Comparison of ENCODE assay signal across 10 mouse cellular contexts in genomic region chr17:54753396-54753994, GRCm38 (mm10).
DNase-seq lines count a peak whose midpoint lies in the region; ATAC-seq and TF ChIP-seq lines count a peak whose summit lies in the region.
"Had no signal": no experiment of that assay in that cellular context is flagged by ENCODE, and none has a peak within 500 bp of the region (broad histone marks: within the 10 kb centered on the region; RNA-seq: fewer than 3 reads in every experiment).

No protein-coding gene starts in this region.

- H3K4me2 ChIP-seq in forebrain, embryonic 11.5 days (ENCODE audit: low read depth, low read length, severe bottlenecking) = no peak overlapping the region
- no peak overlapping the region for H3K4me2 ChIP-seq in midbrain, embryonic 11.5 days
- H3K4me2 ChIP-seq: liver, embryonic 13.5 days had no signal

- no peak overlapping the region for H3K4me3 ChIP-seq in forebrain, embryonic 11.5 days (ENCODE audit: low read depth, low read length)
- H3K4me3 ChIP-seq in forebrain, embryonic 10.5 days = no peak overlapping the region
- no peak overlapping the region for H3K4me3 ChIP-seq in midbrain, embryonic 11.5 days (ENCODE audit: low read depth, low read length)
- H3K4me3 ChIP-seq: liver, embryonic 13.5 days had no signal

- intact Hi-C loops in left cerebral cortex, postnatal 10 days (cut with DNase I) = no loop called here
- intact Hi-C loops in heart, postnatal 36 days (cut with DNase I) = no loop called here

- no peak overlapping the region for H3K27ac ChIP-seq in forebrain, embryonic 11.5 days (ENCODE audit: low read depth, low read length)
- no peak overlapping the region for H3K27ac ChIP-seq in forebrain, embryonic 10.5 days
- no peak overlapping the region for H3K27ac ChIP-seq in midbrain, embryonic 11.5 days (ENCODE audit: low read depth, low read length)
- H3K27ac ChIP-seq: liver, embryonic 13.5 days had no signal

- no peaks in the 10 kb centered on the region for H3K27me3 ChIP-seq in forebrain, embryonic 11.5 days (ENCODE audit: control insufficient read depth, insufficient read depth, low read length)
- no peaks in the 10 kb centered on the region for H3K27me3 ChIP-seq in forebrain, embryonic 10.5 days (ENCODE audit: poor library complexity, severe bottlenecking)
- H3K27me3 ChIP-seq in midbrain, embryonic 11.5 days (ENCODE audit: control insufficient read depth, insufficient read depth, low read length) = no peaks in the 10 kb centered on the region
- H3K27me3 ChIP-seq: liver, embryonic 13.5 days had no signal

- no peak overlapping the region for H3K9ac ChIP-seq in forebrain, embryonic 11.5 days (ENCODE audit: low read length)
- H3K9ac ChIP-seq in midbrain, embryonic 11.5 days (ENCODE audit: low read length) = no peak overlapping the region
- H3K9ac ChIP-seq: liver, embryonic 13.5 days had no signal

- no peaks in the 10 kb centered on the region for H3K4me1 ChIP-seq in forebrain, embryonic 11.5 days (replicated peaks; ENCODE audit: control insufficient read depth, insufficient read depth, low read length)
- peaks cover 10% of the 10 kb centered on the region for H3K4me1 ChIP-seq in forebrain, embryonic 10.5 days
- no peaks in the 10 kb centered on the region for H3K4me1 ChIP-seq in midbrain, embryonic 11.5 days (ENCODE audit: control insufficient read depth, insufficient read depth, low read length)
- H3K4me1 ChIP-seq: liver, embryonic 13.5 days had no signal

- H3K36me3 ChIP-seq in forebrain, embryonic 11.5 days (ENCODE audit: control insufficient read depth, insufficient read depth, low read length) = no peaks in the 10 kb centered on the region
- no peaks in the 10 kb centered on the region for H3K36me3 ChIP-seq in forebrain, embryonic 10.5 days (replicated peaks)
- no peaks in the 10 kb centered on the region for H3K36me3 ChIP-seq in midbrain, embryonic 11.5 days (ENCODE audit: control insufficient read depth, insufficient read depth, low read length)
- H3K36me3 ChIP-seq: liver, embryonic 13.5 days had no signal

- no peak for TF ChIP-seq CTCF in brain, embryonic 14.5 days (IDR thresholded peaks at IDR 0.05; ENCODE audit: borderline replicate concordance, extremely low read depth, insufficient read depth, insufficient read length)

- WGBS in forebrain, embryonic 11.5 days = 28% methylated on average over 2 of the region's 2 CpGs
- 48% methylated on average over 2 of the region's 2 CpGs for WGBS in forebrain, embryonic 10.5 days
- 38% methylated on average over 2 of the region's 2 CpGs for WGBS in midbrain, embryonic 11.5 days

- peak; percentile 58; the same call in 1 of the 2 replicates for ATAC-seq in forebrain, embryonic 11.5 days (replicated peaks; ENCODE audit: low FRiP score)
- ATAC-seq in midbrain, embryonic 11.5 days (ENCODE audit: low FRiP score) = no peak

- no peaks in the 10 kb centered on the region for H3K9me3 ChIP-seq in forebrain, embryonic 11.5 days (ENCODE audit: control insufficient read depth, low read length)
- no peaks in the 10 kb centered on the region for H3K9me3 ChIP-seq in forebrain, embryonic 10.5 days
- no peaks in the 10 kb centered on the region for H3K9me3 ChIP-seq in midbrain, embryonic 11.5 days (ENCODE audit: control insufficient read depth, low read length)
- H3K9me3 ChIP-seq: liver, embryonic 13.5 days had no signal

- TF ChIP-seq POLR2A in brain, embryonic 14.5 days (IDR thresholded peaks at IDR 0.05; ENCODE audit: borderline replicate concordance, extremely low read depth, insufficient read depth, insufficient read length, poor library complexity, severe bottlenecking) = no peak

- DNase-seq in forebrain, embryonic 11.5 days (ENCODE audit: low spot score) = no peak
- DNase-seq in forebrain, embryonic 10.5 days (ENCODE audit: extremely low spot score, low spot score) = no peak
- DNase-seq in left cerebral cortex, adult 9 months (ENCODE audit: low spot score in 2 of 2) = peak; percentile 5 to 8
- no peak for DNase-seq in left cerebral cortex, postnatal 10 days (ENCODE audit: extremely low spot score in 1 of 2, low spot score in 2 of 2)
- DNase-seq in brain, embryonic 14.5 days (ENCODE audit: low read depth) = peak; percentile 49
- peak; percentile 9 to 34 for DNase-seq in heart, postnatal 36 days
- no peak for DNase-seq in thymus, adult 18-20 months
- DNase-seq in midbrain, embryonic 11.5 days (ENCODE audit: low spot score, missing footprints) = no peak
- DNase-seq: kidney, postnatal 36 days; liver, embryonic 13.5 days had no signal

Comparison
In these comparisons a context has a peak if more than half of its experiments do, and no peak if none do; other contexts are left out.
1. DNase-seq: peak in left cerebral cortex, adult 9 months (2 of 2), brain, embryonic 14.5 days (single experiment) and heart, postnatal 36 days (2 of 2); none in forebrain, embryonic 11.5 days (single experiment), forebrain, embryonic 10.5 days (single experiment), left cerebral cortex, postnatal 10 days (0 of 2), thymus, adult 18-20 months (0 of 2) and midbrain, embryonic 11.5 days (single experiment).